Mouse (Mus musculus) midbrain, embryonic 13.5 days (tissue): ENCODE results near the gene Lima1. TPM values are rescaled to one million over a fixed set of nuclear protein-coding genes. Genes with fewer than 3 reads are reported as not detected.

Source experiments
- ATAC-seq: fragments of 200-750 bp; cut with Nextera tagmentation; 2 replicates; pipeline ENCODE4 v1.8.0; 2017; ENCODE audit warnings: mild to moderate bottlenecking, moderate TSS enrichment, moderate library complexity
- H3K27ac ChIP-seq: fragments of 300-500 bp; sonication (generic); 2 replicates; pipeline ENCODE4 v1.5.1; 2015; ENCODE audit warnings: inconsistent platforms, mild to moderate bottlenecking, moderate library complexity
- H3K27me3 ChIP-seq: fragments of 300-500 bp; sonication (generic); 2 replicates; pipeline ENCODE4 v1.6.1; 2015; ENCODE audit warnings: mild to moderate bottlenecking, inconsistent platforms
- H3K36me3 ChIP-seq: fragments of 300-500 bp; sonication (generic); 2 replicates; pipeline ENCODE4 v1.6.1; 2015; ENCODE audit warnings: mild to moderate bottlenecking, inconsistent platforms
- H3K4me1 ChIP-seq: fragments of 300-500 bp; sonication (generic); replicated peaks from 2 replicates; pipeline ENCODE4 v1.6.1; 2015; ENCODE audit warnings: inconsistent platforms
- H3K4me2 ChIP-seq: fragments of 300-500 bp; sonication (generic); replicated peaks from 2 replicates; pipeline ENCODE4 v1.6.1; 2015; ENCODE audit warnings: moderate library complexity, mild to moderate bottlenecking, inconsistent platforms
- H3K4me3 ChIP-seq: fragments of 300-500 bp; sonication (generic); replicated peaks from 2 replicates; pipeline ENCODE4 v1.5.1; 2015; ENCODE audit warnings: mild to moderate bottlenecking, inconsistent platforms
- H3K9ac ChIP-seq: fragments of 300-500 bp; sonication (generic); replicated peaks from 2 replicates; pipeline ENCODE4 v1.6.1; 2015; ENCODE audit warnings: mild to moderate bottlenecking, inconsistent platforms
- H3K9me3 ChIP-seq: fragments of 300-500 bp; sonication (generic); 2 replicates; pipeline ENCODE4 v1.6.1; 2016; ENCODE audit warnings: mild to moderate bottlenecking, inconsistent platforms
- WGBS: fragments of 180-500 bp; shearing (Covaris S2); methylation state at CpG from one replicate; pipeline ENCODE4 v1.1.7; 2015; 5-methylcytosine and 5-hydroxymethylcytosine counted together
- polyA plus RNA-seq: library from polyadenylated mRNA; unstranded; fragments of >200 nt; fragmentation: Nextera tagmentation; extraction: Ambion mirVana; gene quantifications from 2 replicates; pipeline ENCODE4 v1.2.1, GENCODE M21; 2015

The Lima1 gene
- polyA plus RNA-seq, 1 experiment from 2014 or later: 17.2 TPM

DNA sequence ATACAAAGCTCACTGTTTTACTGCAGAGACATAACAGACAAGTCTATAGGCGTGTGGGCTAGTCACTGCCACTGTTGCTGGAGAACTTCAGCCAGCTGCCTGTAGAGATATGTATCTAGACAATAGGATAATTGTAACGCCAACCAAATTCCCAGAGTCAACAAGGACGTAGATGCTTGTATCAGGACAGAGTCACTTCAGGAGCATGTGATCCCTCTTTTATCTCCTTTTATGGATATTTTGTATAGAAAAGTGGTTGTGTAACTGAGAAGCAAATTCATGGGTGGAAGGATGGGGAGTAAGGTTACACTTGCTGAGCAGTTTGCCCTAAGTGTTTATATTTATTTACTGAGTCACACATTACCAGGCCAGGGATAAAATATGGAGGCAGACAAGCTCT is 25.0 kb downstream of the Lima1 start:
- WGBS: 73% methylated on average over 3 of the region's 3 CpGs
- Histone ChIP-seq H3K4me3 (no peak overlapping the region), H3K4me2 (no peak overlapping the region), H3K9me3 (no peaks in the 10 kb centered on the region), H3K36me3 (no peaks in the 10 kb centered on the region), H3K27ac (no peak overlapping the region), H3K9ac (no peak overlapping the region), H3K4me1 (0 out of 2 replicates have a peak, but pooled peaks cover 4% of the 10 kb centered on the region), H3K27me3 (no peaks in the 10 kb centered on the region)
- no peak for ATAC-seq

GRCm38 (mm10) chr15:99847937-99848336 is 27.3 kb downstream of the Lima1 start:
- H3K4me1 ChIP-seq: 0 out of 2 replicates have a peak, but pooled peaks cover 4% of the 10 kb centered on the region
- H3K4me2 ChIP-seq: no peak overlapping the region
- H3K4me3 ChIP-seq: no peak overlapping the region
- H3K9ac ChIP-seq: no peak overlapping the region
- no peaks in the 10 kb centered on the region for H3K36me3 ChIP-seq
- WGBS: 78% methylated on average over 8 of the region's 8 CpGs
- no peaks in the 10 kb centered on the region for H3K27me3 ChIP-seq
- no peaks in the 10 kb centered on the region for H3K9me3 ChIP-seq
- no peak for ATAC-seq
- H3K27ac ChIP-seq: no peak overlapping the region

DNA sequence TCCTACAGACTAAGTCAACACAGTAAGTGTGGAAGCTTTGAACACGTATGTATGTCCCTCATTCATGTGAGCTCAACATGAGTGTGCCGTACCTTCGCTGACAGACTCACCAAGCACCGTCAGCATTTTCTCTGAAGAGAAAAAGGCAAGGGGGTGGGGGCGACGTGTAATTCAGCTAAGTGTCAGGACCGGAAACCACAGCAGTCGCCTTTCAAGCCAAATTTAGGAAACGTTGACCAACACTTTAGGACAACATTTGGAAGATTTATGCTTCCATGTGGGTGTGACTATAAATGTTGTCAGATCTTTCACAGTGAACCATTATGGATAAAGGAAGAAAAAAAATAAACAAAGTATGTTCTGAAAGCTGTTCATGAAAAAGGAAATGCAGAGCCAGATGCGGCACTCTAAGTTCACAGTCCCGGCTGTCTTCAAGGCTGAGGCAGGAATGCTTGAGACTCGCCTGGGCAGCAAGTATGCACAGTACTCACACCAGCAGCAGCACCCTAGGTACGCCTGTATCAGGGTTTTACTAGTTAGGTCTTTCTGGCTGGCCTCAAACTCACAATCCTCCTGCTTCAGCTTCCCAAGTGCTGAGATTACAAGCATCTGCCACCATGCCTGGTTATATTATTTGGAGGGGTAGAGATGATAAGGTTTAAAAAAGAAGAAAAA is 27.9 kb downstream of the Lima1 start:
- H3K27me3 ChIP-seq: no peaks in the 10 kb centered on the region
- H3K9me3 ChIP-seq: no peaks in the 10 kb centered on the region
- no peak overlapping the region for H3K4me3 ChIP-seq
- no peak overlapping the region for H3K27ac ChIP-seq
- no peaks in the 10 kb centered on the region for H3K36me3 ChIP-seq
- no peak overlapping the region for H3K4me2 ChIP-seq
- H3K9ac ChIP-seq: no peak overlapping the region
- WGBS: 82% methylated on average over 13 of the region's 13 CpGs
- 0 out of 2 replicates have a peak, but pooled peaks cover 4% of the 10 kb centered on the region for H3K4me1 ChIP-seq
- no peak for ATAC-seq

DNA sequence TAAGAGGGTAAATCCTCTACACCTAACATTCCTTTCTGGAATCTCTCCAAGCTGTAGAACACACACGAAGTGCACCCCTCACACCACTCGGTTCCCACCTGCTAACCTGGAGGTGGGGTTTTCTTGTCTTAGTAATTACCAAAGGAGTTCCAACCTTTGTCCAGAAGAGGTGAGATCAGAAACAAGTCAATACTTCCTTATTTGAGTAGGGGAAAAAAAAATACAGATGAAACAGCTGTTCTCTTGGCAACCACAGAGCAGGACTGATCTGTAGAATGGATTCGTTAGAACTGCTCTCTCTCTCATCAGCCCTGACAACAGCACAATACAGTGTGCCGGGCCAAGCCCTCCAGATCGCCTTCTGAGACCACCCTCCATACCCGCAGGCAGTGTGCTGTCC is 28.6 kb downstream of the Lima1 start:
- H3K9ac ChIP-seq: no peak overlapping the region
- H3K4me1 ChIP-seq: 0 out of 2 replicates have a peak, but pooled peaks cover 4% of the 10 kb centered on the region
- no peaks in the 10 kb centered on the region for H3K27me3 ChIP-seq
- no peak overlapping the region for H3K4me2 ChIP-seq
- 48% methylated on average over 6 of the region's 6 CpGs for WGBS
- no peaks in the 10 kb centered on the region for H3K36me3 ChIP-seq
- H3K9me3 ChIP-seq: no peaks in the 10 kb centered on the region
- H3K27ac ChIP-seq: no peak overlapping the region
- no peak for ATAC-seq
- H3K4me3 ChIP-seq: no peak overlapping the region

DNA sequence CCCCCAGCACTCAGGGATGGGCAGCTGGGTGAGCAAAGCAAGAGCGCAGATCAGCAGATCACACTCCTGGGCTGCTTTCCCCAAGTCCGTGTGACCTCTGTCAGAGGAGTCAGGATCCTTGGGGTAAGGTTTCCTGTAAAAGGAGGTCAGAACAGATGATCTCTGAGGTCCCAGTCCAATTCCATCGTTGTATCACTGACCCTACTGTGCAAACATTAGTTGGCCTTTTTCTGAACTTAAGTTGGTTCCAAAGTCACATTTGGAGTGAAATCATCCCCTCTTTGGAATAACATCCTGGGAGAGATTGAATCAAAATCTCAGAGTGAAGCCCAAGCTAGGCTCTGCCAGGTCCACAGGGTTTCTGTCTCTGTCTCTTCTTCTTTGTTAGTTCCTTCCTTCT is 31.4 kb downstream of the Lima1 start:
- H3K9ac ChIP-seq: no peak overlapping the region
- H3K4me1 ChIP-seq: 0 out of 2 replicates have a peak, but pooled peaks cover 4% of the 10 kb centered on the region
- WGBS: 89% methylated on average over 3 of the region's 3 CpGs
- H3K4me3 ChIP-seq: no peak overlapping the region
- no peak overlapping the region for H3K27ac ChIP-seq
- no peaks in the 10 kb centered on the region for H3K9me3 ChIP-seq
- ATAC-seq: no peak
- H3K27me3 ChIP-seq: no peaks in the 10 kb centered on the region
- no peak overlapping the region for H3K4me2 ChIP-seq
- H3K36me3 ChIP-seq: peaks cover 2% of the 10 kb centered on the region; the same call in 1 of the 2 replicates

GRCm38 (mm10) chr15:99839910-99840309 is 35.3 kb downstream of the Lima1 start:
- Histone ChIP-seq H3K27ac (no peak overlapping the region), H3K9me3 (no peaks in the 10 kb centered on the region), H3K36me3 (peaks cover 2% of the 10 kb centered on the region; the same call in 1 of the 2 replicates), H3K9ac (no peak overlapping the region), H3K4me3 (no peak overlapping the region), H3K4me1 (no peaks in the 10 kb centered on the region), H3K4me2 (no peak overlapping the region), H3K27me3 (no peaks in the 10 kb centered on the region)
- 90% methylated on average over 2 of the region's 2 CpGs for WGBS
- ATAC-seq: no peak

DNA sequence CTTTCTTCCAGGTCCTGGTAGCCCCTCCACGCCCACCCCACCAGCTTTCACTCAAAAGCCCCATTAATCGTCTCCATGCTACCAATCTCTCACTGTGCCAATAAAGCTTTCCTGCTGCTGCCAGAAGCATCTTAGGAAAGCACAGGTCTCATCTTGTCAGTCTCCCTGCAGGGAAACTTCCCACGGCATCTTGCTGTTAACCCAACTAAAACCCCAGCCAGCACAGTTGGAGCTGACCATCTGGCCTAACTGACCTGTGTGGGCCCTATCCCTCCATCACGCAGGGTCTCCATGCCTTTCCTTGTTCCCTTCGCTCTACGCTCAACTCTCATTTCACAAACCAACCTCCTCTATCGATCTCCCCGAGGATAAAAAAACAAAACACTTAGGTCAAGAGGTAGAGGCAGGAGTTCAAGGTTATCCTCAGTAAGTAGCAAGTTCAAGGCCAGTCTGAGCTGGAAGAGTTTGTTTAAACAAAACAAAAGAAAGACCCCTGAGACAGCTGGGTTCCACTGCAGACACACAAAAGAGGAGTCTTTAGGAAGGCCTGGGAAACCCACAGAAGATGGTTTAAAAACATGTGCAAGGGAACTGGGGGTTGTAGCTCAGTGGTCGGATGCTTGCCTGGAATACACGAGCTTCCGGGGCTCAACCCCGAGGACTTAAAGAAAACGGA is 36.0 kb downstream of the Lima1 start:
- ATAC-seq: no peak
- Histone ChIP-seq H3K4me2 (no peak overlapping the region), H3K4me3 (no peak overlapping the region)

GRCm38 (mm10) chr15:99837561-99837960 is 37.7 kb downstream of the Lima1 start:
- peaks cover 2% of the 10 kb centered on the region; the same call in 1 of the 2 replicates for H3K36me3 ChIP-seq
- no peak overlapping the region for H3K9ac ChIP-seq
- H3K27me3 ChIP-seq: no peaks in the 10 kb centered on the region
- H3K4me1 ChIP-seq: no peaks in the 10 kb centered on the region
- H3K4me3 ChIP-seq: no peak overlapping the region
- no peaks in the 10 kb centered on the region for H3K9me3 ChIP-seq
- ATAC-seq: no peak
- H3K27ac ChIP-seq: no peak overlapping the region
- 83% methylated on average over 7 of the region's 7 CpGs for WGBS
- no peak overlapping the region for H3K4me2 ChIP-seq

More for the DNA sequence above, 36.0 kb downstream of the Lima1 start:
- no peak overlapping the region for H3K27ac ChIP-seq
- H3K9me3 ChIP-seq: no peaks in the 10 kb centered on the region
- H3K27me3 ChIP-seq: no peaks in the 10 kb centered on the region
- H3K36me3 ChIP-seq: peaks cover 2% of the 10 kb centered on the region; the same call in 1 of the 2 replicates
- H3K4me1 ChIP-seq: no peaks in the 10 kb centered on the region
- 86% methylated on average over 13 of the region's 13 CpGs for WGBS
- H3K9ac ChIP-seq: no peak overlapping the region

- WGBS: 76% methylated on average over 9 of the region's 9 CpGs
- Histone ChIP-seq H3K36me3 (0 out of 2 replicates have a peak, but pooled peaks cover 3% of the 10 kb centered on the region), H3K4me2 (no peak overlapping the region), H3K27ac (no peak overlapping the region), H3K4me3 (no peak overlapping the region), H3K4me1 (no peaks in the 10 kb centered on the region), H3K9ac (no peak overlapping the region), H3K9me3 (no peaks in the 10 kb centered on the region), H3K27me3 (no peaks in the 10 kb centered on the region)
- no peak for ATAC-seq
Measured at GRCm38 (mm10) chr15:99835191-99835590, 40.1 kb downstream of the Lima1 start.

- 93% methylated on average over 3 of the region's 3 CpGs for WGBS
- H3K36me3 ChIP-seq: 0 out of 2 replicates have a peak, but pooled peaks cover 3% of the 10 kb centered on the region
- H3K27ac ChIP-seq: no peak overlapping the region
- H3K4me3 ChIP-seq: no peak overlapping the region
- no peaks in the 10 kb centered on the region for H3K27me3 ChIP-seq
- no peak overlapping the region for H3K4me2 ChIP-seq
- no peaks in the 10 kb centered on the region for H3K4me1 ChIP-seq
- no peaks in the 10 kb centered on the region for H3K9me3 ChIP-seq
- H3K9ac ChIP-seq: no peak overlapping the region
- no peak for ATAC-seq
Measured at GRCm38 (mm10) chr15:99834681-99835080, 40.6 kb downstream of the Lima1 start.

GRCm38 (mm10) chr15:99833648-99834454 is 41.4 kb downstream of the Lima1 start:
- no peaks in the 10 kb centered on the region for H3K9me3 ChIP-seq
- ATAC-seq: no peak

GRCm38 (mm10) chr15:99831535-99831934 is 43.7 kb downstream of the Lima1 start:
- WGBS: 75% methylated on average over 5 of the region's 5 CpGs

More at GRCm38 (mm10) chr15:99833648-99834454, 41.4 kb downstream of the Lima1 start:
- Histone ChIP-seq H3K4me2 (no peak overlapping the region), H3K36me3 (0 out of 2 replicates have a peak, but pooled peaks cover 3% of the 10 kb centered on the region), H3K9ac (no peak overlapping the region), H3K4me1 (no peaks in the 10 kb centered on the region), H3K27ac (no peak overlapping the region), H3K4me3 (no peak overlapping the region), H3K27me3 (no peaks in the 10 kb centered on the region)
- 87% methylated on average over 5 of the region's 5 CpGs for WGBS

More at GRCm38 (mm10) chr15:99831535-99831934, 43.7 kb downstream of the Lima1 start:
- Histone ChIP-seq H3K9me3 (no peaks in the 10 kb centered on the region), H3K4me1 (no peaks in the 10 kb centered on the region), H3K4me2 (no peak overlapping the region), H3K4me3 (no peak overlapping the region), H3K36me3 (0 out of 2 replicates have a peak, but pooled peaks cover 3% of the 10 kb centered on the region), H3K9ac (no peak overlapping the region), H3K27me3 (no peaks in the 10 kb centered on the region), H3K27ac (no peak overlapping the region)
- no peak for ATAC-seq
